ENCODE assay signal across 11 mouse cellular contexts in genomic region chr5:7820592-7820991, GRCm38 (mm10).
DNase-seq lines count a peak whose midpoint lies in the region; ATAC-seq and TF ChIP-seq lines count a peak whose summit lies in the region.
"Had no signal": no experiment of that assay in that cellular context is flagged by ENCODE, and none has a peak within 500 bp of the region (broad histone marks: within the 10 kb centered on the region; RNA-seq: fewer than 3 reads in every experiment).

No protein-coding gene starts in this region.

- H3K9ac ChIP-seq in heart, adult 2 months (ENCODE audit: low read depth, low read length), result no peak overlapping the region
- no peak overlapping the region for H3K9ac ChIP-seq in heart, embryonic 12.5 days
- H3K9ac ChIP-seq in lung, embryonic 14.5 days, result no peak overlapping the region
- H3K9ac ChIP-seq in MEL (ENCODE audit: control insufficient read depth, low read depth, low read length, poor library complexity, severe bottlenecking), result no peak overlapping the region
- H3K9ac ChIP-seq: limb, embryonic 15.5 days had no signal

- no peak overlapping the region for H3K27ac ChIP-seq in heart, adult 2 months
- no peak overlapping the region for H3K27ac ChIP-seq in heart, embryonic 12.5 days (ENCODE audit: poor library complexity, severe bottlenecking)
- no peak overlapping the region for H3K27ac ChIP-seq in lung, embryonic 14.5 days (ENCODE audit: low read depth)
- H3K27ac ChIP-seq in MEL (ENCODE audit: control insufficient read depth, low read depth, low read length), result no peak overlapping the region
- H3K27ac ChIP-seq: limb, embryonic 15.5 days had no signal

- TF ChIP-seq POLR2A in heart, adult 2 months (IDR thresholded peaks at IDR 0.05; ENCODE audit: insufficient read depth, low read depth, low read length), result no peak
- TF ChIP-seq POLR2A in MEL (IDR thresholded peaks at IDR 0.05; ENCODE audit: control insufficient read depth in 1 of 2, insufficient read depth in 1 of 2, low read depth in 1 of 2, low read length in 2 of 2, poor library complexity in 1 of 2), result no peak

- TF ChIP-seq RAD21 in MEL (IDR thresholded peaks at IDR 0.05; ENCODE audit: low read depth, low read length), result peak; percentile 7

- no peaks in the 10 kb centered on the region for H3K27me3 ChIP-seq in heart, adult 2 months (ENCODE audit: control insufficient read depth, insufficient read depth, low read length)
- H3K27me3 ChIP-seq in heart, embryonic 12.5 days (replicated peaks), result no peaks in the 10 kb centered on the region
- H3K27me3 ChIP-seq in lung, embryonic 14.5 days (ENCODE audit: insufficient read depth, low read length), result no peaks in the 10 kb centered on the region
- no peaks in the 10 kb centered on the region for H3K27me3 ChIP-seq in MEL (ENCODE audit: control insufficient read depth in 1 of 2, insufficient read depth in 2 of 2, low read length in 2 of 2)
- H3K27me3 ChIP-seq: limb, embryonic 15.5 days had no signal

- no peak overlapping the region for H3K4me2 ChIP-seq in heart, embryonic 12.5 days
- H3K4me2 ChIP-seq in lung, embryonic 14.5 days, result no peak overlapping the region
- H3K4me2 ChIP-seq: limb, embryonic 15.5 days had no signal

- no peak for DNase-seq in heart, adult 2 months
- peak; percentile 70 for DNase-seq in lung, embryonic 14.5 days
- no peak for DNase-seq in lung, postnatal 10 days
- peak; percentile 6 for DNase-seq in MEL (ENCODE audit: low read depth, low spot score)
- peak; percentile 4 for DNase-seq in induced T-regulatory cell, adult 2 months (ENCODE audit: low read depth)
- no peak for DNase-seq in spleen, postnatal 4 days (ENCODE audit: low spot score in 2 of 2)
- DNase-seq: gastrocnemius, postnatal 36 days; kidney, adult 11 months had no signal

- ATAC-seq in heart, embryonic 12.5 days (ENCODE audit: insufficient number of reproducible peaks, low FRiP score), result no peak
- ATAC-seq in lung, embryonic 14.5 days (ENCODE audit: insufficient read depth), result no peak
- ATAC-seq in megakaryocyte-erythroid progenitor cell, adult 5-6 weeks (replicated peaks; ENCODE audit: low FRiP score, low TSS enrichment, poor library complexity, severe bottlenecking), result no peak

- H3K36me3 ChIP-seq in heart, adult 2 months (ENCODE audit: control insufficient read depth, insufficient read depth, low read length), result no peaks in the 10 kb centered on the region
- no peaks in the 10 kb centered on the region for H3K36me3 ChIP-seq in heart, embryonic 12.5 days
- H3K36me3 ChIP-seq in lung, embryonic 14.5 days (ENCODE audit: insufficient read depth), result no peaks in the 10 kb centered on the region
- no peaks in the 10 kb centered on the region for H3K36me3 ChIP-seq in MEL (ENCODE audit: control insufficient read depth in 1 of 2, insufficient read depth in 2 of 2, low read length in 2 of 2)
- H3K36me3 ChIP-seq: limb, embryonic 15.5 days had no signal

- peak; percentile 22; the same call in 1 of the 2 replicates for TF ChIP-seq CTCF in heart, adult 2 months (IDR thresholded peaks at IDR 0.05)
- TF ChIP-seq CTCF in lung, embryonic 14.5 days (IDR thresholded peaks at IDR 0.05; ENCODE audit: low read depth), result peak; percentile 51
- peak in 2 of 3 experiments; percentile 14 to 23; a peak in 3 of 6 replicates for TF ChIP-seq CTCF in MEL (IDR thresholded peaks at IDR 0.05 in 2 of 3, conservative IDR thresholded peaks at IDR 0.05 in 1 of 3; ENCODE audit: control insufficient read depth in 1 of 3, insufficient read depth in 1 of 3, low read depth in 2 of 3, low read length in 3 of 3, poor library complexity in 1 of 3, severe bottlenecking in 1 of 3)

- H3K79me2 ChIP-seq in heart, adult 2 months (replicated peaks; ENCODE audit: control insufficient read depth, insufficient read depth, low read length), result no peaks in the 10 kb centered on the region
- no peaks in the 10 kb centered on the region for H3K79me2 ChIP-seq in MEL (ENCODE audit: control insufficient read depth, insufficient read depth, low read length, poor library complexity)

- TF ChIP-seq EP300 in heart, adult 2 months (IDR thresholded peaks at IDR 0.05; ENCODE audit: insufficient read depth, low read depth, low read length), result no peak
- no peak for TF ChIP-seq EP300 in MEL (IDR thresholded peaks at IDR 0.05; ENCODE audit: low read depth in 1 of 2, low read length in 2 of 2)

- no peaks in the 10 kb centered on the region for H3K4me1 ChIP-seq in heart, adult 2 months (ENCODE audit: control insufficient read depth, insufficient read depth, low read length)
- no peaks in the 10 kb centered on the region for H3K4me1 ChIP-seq in heart, embryonic 12.5 days (replicated peaks)
- no peaks in the 10 kb centered on the region for H3K4me1 ChIP-seq in lung, embryonic 14.5 days (ENCODE audit: insufficient read depth)
- H3K4me1 ChIP-seq in MEL (ENCODE audit: control insufficient read depth in 1 of 2, insufficient read depth in 2 of 2, low read length in 2 of 2), result no peaks in the 10 kb centered on the region
- H3K4me1 ChIP-seq: limb, embryonic 15.5 days had no signal

- WGBS in heart, adult 2 months, result 31% methylated on average over 5 of the region's 5 CpGs
- WGBS in heart, embryonic 12.5 days, result 27% methylated on average over 5 of the region's 5 CpGs
- 26% methylated on average over 5 of the region's 5 CpGs for WGBS in lung, embryonic 14.5 days

- H3K9me3 ChIP-seq in heart, embryonic 12.5 days (replicated peaks), result no peaks in the 10 kb centered on the region
- H3K9me3 ChIP-seq in lung, embryonic 14.5 days (ENCODE audit: low read depth, low read length), result no peaks in the 10 kb centered on the region
- no peaks in the 10 kb centered on the region for H3K9me3 ChIP-seq in MEL (replicated peaks; ENCODE audit: insufficient read depth, low read length)
- H3K9me3 ChIP-seq: limb, embryonic 15.5 days had no signal

- H3K4me3 ChIP-seq in heart, adult 2 months, result no peak overlapping the region
- H3K4me3 ChIP-seq in heart, embryonic 12.5 days, result no peak overlapping the region
- H3K4me3 ChIP-seq in lung, embryonic 14.5 days (ENCODE audit: low read depth, low read length), result no peak overlapping the region
- H3K4me3 ChIP-seq in MEL (ENCODE audit: control insufficient read depth in 1 of 2, insufficient read depth in 1 of 2, low read depth in 2 of 2, low read length in 2 of 2), result no peak overlapping the region
- H3K4me3 ChIP-seq: limb, embryonic 15.5 days had no signal

- intact Hi-C loops in heart, adult 2 months (cut with DNase I), result no loop called here

TF ChIP-seq in MEL, 35 proteins besides CTCF, POLR2A, EP300 and RAD21:
- peak; percentile 43 for TF ChIP-seq SMC3 (IDR thresholded peaks at IDR 0.05; ENCODE audit: low read depth, low read length)
- TF ChIP-seq MEF2A (IDR thresholded peaks at IDR 0.05; ENCODE audit: extremely low read depth, insufficient replicate concordance, low read depth, low read length, poor library complexity, severe bottlenecking), result no peak
TF ChIP-seq in MEL: peak in this region for 1.

Comparison
In these comparisons a context has a peak if more than half of its experiments do, and no peak if none do; other contexts are left out.
1. DNase-seq: peak in lung, embryonic 14.5 days (single experiment), MEL (single experiment) and induced T-regulatory cell, adult 2 months (single experiment); none in heart, adult 2 months (0 of 2), lung, postnatal 10 days (single experiment) and spleen, postnatal 4 days (0 of 2).
2. Peak in every context shown above with its lines, with median percentiles within 50 percentile points of each other: CTCF ChIP-seq.